Mouse (Mus musculus) brown adipose tissue, adult 24 weeks (tissue): ENCODE results near the gene Cyp4f18. TPM values are rescaled to one million over a fixed set of nuclear protein-coding genes. Genes with fewer than 3 reads are reported as not detected.
A peak's percentile ranks its signal among the peaks of the same experiment; 100 is the strongest.
"Not testable (repeated sequence)": the region's sequence is repeated elsewhere in the genome, so short reads cannot be mapped to it uniquely, and the experiment has no call there.

Experiments
- H3K27ac ChIP-seq: fragments of 200-500 bp; replicated peaks from 2 replicates; pipeline ENCODE4 v1.5.1; 2012; ENCODE audit warnings: low read depth, mild to moderate bottlenecking, low read length
- H3K4me1 ChIP-seq: fragments of 200-500 bp; 2 replicates; pipeline ENCODE4 v1.6.1; 2012; ENCODE audit warnings: low read length, mixed read lengths; ENCODE audit not compliant: control insufficient read depth, insufficient read depth, insufficient read length
- H3K4me3 ChIP-seq: fragments of 200-500 bp; 2 replicates; pipeline ENCODE4 v1.5.1; 2012; ENCODE audit warnings: low read depth, mild to moderate bottlenecking, low read length, moderate library complexity; ENCODE audit not compliant: insufficient read depth
- polyA plus RNA-seq: library from polyadenylated mRNA; stranded (reverse); fragments of >200 nt; gene quantifications from 2 replicates; pipeline ENCODE4 v1.2.4, GENCODE M21; 2012; ENCODE audit not compliant: missing spikeins, insufficient read depth, insufficient read length

The Cyp4f18 gene
- polyA plus RNA-seq, 1 experiment = 2.9 TPM

GRCm38 (mm10) chr8:71960483-71960882, 48.9 kb downstream of the Cyp4f18 start:
- H3K4me3 ChIP-seq = no peak overlapping the region
- no peaks in the 10 kb centered on the region for H3K4me1 ChIP-seq
- H3K27ac ChIP-seq = no peak overlapping the region

GRCm38 (mm10) chr8:71954666-71955065, 54.8 kb downstream of the Cyp4f18 start:
- peaks cover 5% of the 10 kb centered on the region; the same call in 1 of the 2 replicates for H3K4me1 ChIP-seq
- no peak overlapping the region for H3K27ac ChIP-seq
- no peak overlapping the region for H3K4me3 ChIP-seq

DNA sequence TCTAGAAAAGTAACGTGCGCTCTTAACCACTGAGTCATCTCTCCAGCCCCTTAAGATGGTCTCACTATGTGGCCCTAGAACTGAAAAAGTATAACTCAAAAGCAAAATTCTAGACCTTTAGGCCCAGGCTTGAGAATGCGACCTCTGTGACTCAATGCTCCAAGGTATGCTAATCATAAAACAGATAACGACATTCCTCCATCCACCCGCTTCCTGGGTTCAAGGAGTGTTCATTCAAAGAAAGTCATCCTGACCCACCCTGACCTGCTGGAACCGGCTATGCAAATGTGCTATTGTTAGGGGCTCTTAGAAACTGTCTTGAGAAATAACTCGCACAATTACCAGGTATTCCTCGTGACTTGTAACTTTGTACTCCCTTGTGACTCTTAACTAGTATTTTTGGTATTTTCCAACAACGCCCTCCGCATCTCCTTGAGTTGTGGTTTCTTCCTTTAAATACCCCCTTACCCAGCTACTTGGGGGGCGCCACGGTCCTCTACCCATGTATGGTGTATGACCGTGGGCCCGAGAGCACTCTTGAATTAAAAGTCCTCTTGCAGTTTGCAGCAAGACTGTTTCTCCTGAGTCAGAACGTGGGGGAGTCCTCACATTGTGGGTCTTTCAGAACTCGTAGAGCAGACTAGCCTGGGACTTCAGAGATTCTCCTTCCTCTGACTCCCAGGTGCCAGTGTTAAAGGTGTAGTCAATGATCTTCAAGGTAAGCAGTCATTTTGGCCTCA, 56.3 kb downstream of the Cyp4f18 start:
- H3K4me3 ChIP-seq, H3K27ac ChIP-seq, H3K4me1 ChIP-seq: not testable (repeated sequence)

DNA sequence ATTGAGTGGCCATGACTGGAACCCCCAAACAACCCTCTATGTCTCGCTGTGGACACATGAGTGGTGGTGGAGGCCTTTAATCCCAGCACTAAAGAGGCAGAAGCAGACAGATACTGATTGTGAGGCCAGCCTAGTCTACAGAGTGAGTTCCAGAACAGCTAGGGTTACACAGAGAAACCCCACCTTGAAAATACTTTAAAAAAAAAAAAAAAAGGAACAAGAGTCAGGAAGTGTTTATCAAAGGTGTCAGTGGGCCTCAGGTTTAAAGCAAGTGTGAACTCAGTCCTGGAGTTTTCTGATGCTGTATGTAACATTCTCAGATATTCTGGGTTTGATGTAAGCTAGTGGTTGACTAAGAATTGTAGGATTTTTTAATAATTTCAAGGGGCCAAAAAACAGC, 56.9 kb downstream of the Cyp4f18 start:
- Histone ChIP-seq H3K4me3 (no peak overlapping the region), H3K4me1 (peaks cover 5% of the 10 kb centered on the region; the same call in 1 of the 2 replicates), H3K27ac (no peak overlapping the region)

DNA sequence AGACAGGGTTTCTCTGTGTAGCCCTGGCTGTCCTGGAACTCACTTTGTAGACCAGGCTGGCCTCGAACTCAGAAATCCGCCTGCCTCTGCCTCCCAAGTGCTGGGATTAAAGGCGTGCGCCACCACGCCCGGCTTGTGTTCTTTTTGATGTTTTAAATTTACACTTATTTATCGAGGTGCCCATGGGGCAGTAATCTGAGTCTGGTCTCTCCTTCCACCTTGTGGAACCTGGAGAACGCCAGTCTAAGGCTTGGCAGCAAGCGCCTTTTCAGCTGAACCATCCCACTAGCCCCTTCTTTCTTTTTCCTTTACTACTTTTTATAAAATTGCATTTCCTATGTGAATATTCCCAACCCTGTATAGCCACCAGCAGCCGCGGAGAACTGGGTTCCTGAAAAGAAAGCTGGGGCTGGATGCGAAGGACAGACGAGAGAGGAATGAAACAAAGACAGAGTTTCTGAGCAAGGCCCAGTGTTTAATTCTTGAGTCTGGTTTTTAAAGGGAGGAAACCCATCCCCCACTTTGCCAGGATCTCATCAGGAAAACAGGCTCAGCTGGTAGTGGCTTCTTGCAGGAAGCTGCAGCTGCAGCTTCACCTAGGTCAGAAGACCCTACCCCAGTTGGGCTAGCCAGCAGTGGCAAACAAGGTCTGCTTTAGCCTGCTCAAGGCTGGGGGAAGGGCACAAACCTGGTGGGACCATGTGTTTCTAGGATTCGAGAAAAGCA, 57.8 kb downstream of the Cyp4f18 start:
- no peak overlapping the region for H3K27ac ChIP-seq
- peaks cover 5% of the 10 kb centered on the region; the same call in 1 of the 2 replicates for H3K4me1 ChIP-seq
- peak overlapping the region; percentile 98 for H3K4me3 ChIP-seq

DNA sequence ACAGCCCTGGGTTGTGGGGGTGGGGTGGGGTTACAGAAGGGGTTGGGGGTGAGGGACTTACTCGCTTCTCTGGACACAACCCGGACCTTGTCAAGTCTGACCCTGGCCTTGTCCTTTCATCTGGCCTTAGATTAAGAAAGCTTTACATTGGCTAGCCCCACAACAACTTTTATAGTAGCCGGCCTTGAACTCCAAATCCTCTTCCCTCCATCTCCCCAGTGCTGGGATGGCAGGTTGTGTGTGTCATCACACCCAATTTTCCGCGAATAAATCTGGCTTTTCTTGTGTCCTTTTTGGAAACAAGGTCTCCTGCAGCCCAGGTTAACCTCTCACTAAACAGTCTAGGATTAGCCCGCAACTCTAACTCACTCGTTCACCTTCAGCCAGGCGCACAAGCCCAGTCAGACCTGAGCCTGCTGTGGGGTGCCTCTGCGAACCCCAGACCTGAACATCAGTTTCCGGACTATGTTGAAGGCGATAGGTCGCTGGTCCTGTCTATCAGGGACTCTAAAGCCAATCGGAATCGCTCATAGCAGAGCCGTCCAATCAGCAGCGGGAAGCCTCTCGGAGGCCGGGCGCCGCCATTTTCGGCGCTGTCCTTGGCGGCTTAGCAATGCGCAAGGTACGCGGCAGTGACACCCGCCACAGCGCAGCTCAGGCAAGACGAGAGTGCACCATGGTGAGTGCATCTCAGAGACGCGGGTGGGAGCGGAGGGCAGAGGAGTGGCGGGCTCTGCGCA, 58.8 kb downstream of the Cyp4f18 start, which contains the start of gene Zfp961:
Zfp961 (plus strand) TSS at position 557 of the 740 bp plus-strand sequence.
- Histone ChIP-seq H3K27ac (peak within 1 kb of the TSS; percentile 77), H3K4me1 (peaks cover 5% of the 10 kb centered on the region; the same call in 1 of the 2 replicates)

GRCm38 (mm10) chr8:71948624-71949023, 60.8 kb downstream of the Cyp4f18 start:
- Histone ChIP-seq H3K27ac (no peak overlapping the region), H3K4me3 (no peak overlapping the region), H3K4me1 (peaks cover 5% of the 10 kb centered on the region; the same call in 1 of the 2 replicates)

More for the DNA sequence above, 58.8 kb downstream of the Cyp4f18 start, which contains the start of gene Zfp961:
- H3K4me3 ChIP-seq = peak within 1 kb of the TSS; percentile 98

DNA sequence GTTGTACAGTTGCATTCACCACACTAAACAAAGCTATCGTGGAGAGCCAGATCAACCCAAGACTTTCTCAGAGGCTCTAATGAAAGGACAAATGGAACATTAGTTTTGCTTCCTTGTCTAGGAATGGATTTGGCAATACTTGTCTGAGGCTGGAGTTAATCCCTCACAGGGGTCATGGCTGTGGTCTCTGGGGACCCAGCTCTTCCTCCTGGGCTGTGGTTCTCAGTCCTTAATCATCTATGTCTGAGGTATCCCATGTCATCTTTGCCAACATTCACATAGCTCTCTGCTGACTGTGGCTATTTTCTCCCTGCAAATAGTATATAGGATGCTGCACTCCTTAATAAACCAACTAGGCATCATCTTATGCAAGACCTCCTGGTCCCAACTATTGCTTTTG, 67.7 kb downstream of the Cyp4f18 start:
- H3K4me3 ChIP-seq = no peak overlapping the region
- H3K27ac ChIP-seq = no peak overlapping the region
- no peaks in the 10 kb centered on the region for H3K4me1 ChIP-seq

- no peaks in the 10 kb centered on the region for H3K4me1 ChIP-seq
- no peak overlapping the region for H3K4me3 ChIP-seq
- H3K27ac ChIP-seq = no peak overlapping the region
Observed at GRCm38 (mm10) chr8:71940293-71941208, 68.9 kb downstream of the Cyp4f18 start.

Other genes with a start within 250 kb of the Cyp4f18 start
- gene Zfp709, start 127.6 kb downstream of the Cyp4f18 start, polyA plus RNA-seq = 0.79 and 1.8 TPM in 2 replicates
- 1.7 and 1.9 TPM in 2 replicates for gene Zfp882, start 101.0 kb downstream of the Cyp4f18 start, polyA plus RNA-seq
- 18.4 and 20.8 TPM in 2 replicates for gene Zfp617, start 101.0 kb downstream of the Cyp4f18 start, polyA plus RNA-seq
- gene Zfp961, start 58.6 kb downstream of the Cyp4f18 start, polyA plus RNA-seq = 13.7 and 16.6 TPM in 2 replicates
- not detected in 2 replicates for gene Olfr372, start 31.6 kb upstream of the Cyp4f18 start, polyA plus RNA-seq
- gene Olfr373, start 73.6 kb upstream of the Cyp4f18 start, polyA plus RNA-seq = not detected in 2 replicates
- not detected in 2 replicates for gene Olfr374, start 97.4 kb upstream of the Cyp4f18 start, polyA plus RNA-seq
- 55.2 and 64.0 TPM in 2 replicates for gene Tpm4, start 125.3 kb upstream of the Cyp4f18 start, polyA plus RNA-seq
- 33.8 and 56.6 TPM in 2 replicates for gene Rab8a, start 151.6 kb upstream of the Cyp4f18 start, polyA plus RNA-seq
- gene Hsh2d, start 180.0 kb upstream of the Cyp4f18 start, polyA plus RNA-seq = not detected in 2 replicates
- gene Cib3, start 203.2 kb upstream of the Cyp4f18 start, polyA plus RNA-seq = 2.0 TPM in 1 of 2 replicates, not detected in the other
- gene Gm11034, start 204.0 kb upstream of the Cyp4f18 start, polyA plus RNA-seq = not detected in 2 replicates
- 26.9 and 41.8 TPM in 2 replicates for gene Fam32a, start 210.1 kb upstream of the Cyp4f18 start, polyA plus RNA-seq
- 35.6 and 49.6 TPM in 2 replicates for gene Ap1m1, start 230.4 kb upstream of the Cyp4f18 start, polyA plus RNA-seq